Mouse (Mus musculus): ENCODE data around the gene Olfr1349. TPM values are rescaled to one million over a fixed set of nuclear protein-coding genes. Genes with fewer than 3 reads are reported as not detected.
"Not testable (repeated sequence)": the region's sequence is repeated elsewhere in the genome, so short reads cannot be mapped to it uniquely, and the experiment has no call there.

The Olfr1349 gene
- not detected for total RNA-seq (2021)
- long read RNA-seq, experiment 1, result 0 reads
- long read RNA-seq, experiment 2, result 0 reads

GRCm38 (mm10) chr7:6522850-6523249, at the start of gene Olfr1349:
Gene Olfr1349, minus strand, starts transcription at chr7:6522950.
- no peak for DNase-seq

- DNase-seq, result no peak
These were observed 41.8 kb upstream of the Olfr1349 start, which contains the start of gene Olfr1350 for GRCm38 (mm10) chr7:6564541-6564940. Gene Olfr1350, plus strand, starts transcription at chr7:6564841.

- no peak for DNase-seq
These were observed 3.4 kb upstream of the Olfr1349 start for GRCm38 (mm10) chr7:6526141-6526540.

GRCm38 (mm10) chr7:6525001-6525400, 2.3 kb upstream of the Olfr1349 start:
- no peak for DNase-seq

- DNase-seq, result no peak
These were observed 1.1 kb downstream of the Olfr1349 start for GRCm38 (mm10) chr7:6521666-6522065.

GRCm38 (mm10) chr7:6508648-6509047, 14.1 kb downstream of the Olfr1349 start, which contains the start of gene Olfr1348:
Gene Olfr1348, minus strand, starts transcription at chr7:6508748.
- no peak for DNase-seq

- DNase-seq, result no peak
These were observed 23.1 kb downstream of the Olfr1349 start, which contains the start of gene Olfr1347 for GRCm38 (mm10) chr7:6499655-6500054. Gene Olfr1347, minus strand, starts transcription at chr7:6499755.

GRCm38 (mm10) chr7:6486841-6487240, 35.9 kb downstream of the Olfr1349 start, which contains the start of gene Olfr5:
Gene Olfr5, minus strand, starts transcription at chr7:6486941.
- no peak for DNase-seq

- not testable (repeated sequence) for DNase-seq
These were observed 45.1 kb downstream of the Olfr1349 start for GRCm38 (mm10) chr7:6477633-6478032.

GRCm38 (mm10) chr7:6466951-6467350, 55.8 kb downstream of the Olfr1349 start, which contains the start of gene Olfr1346:
Gene Olfr1346, plus strand, starts transcription at chr7:6467101.
- DNase-seq, result no peak

Other genes with a start within 250 kb of the Olfr1349 start
- gene Zfp667, start 236.4 kb downstream of the Olfr1349 start, total RNA-seq (2021), result 1 to 10 TPM; 3.0 to 3.6 TPM
- gene Zfp583, start 191.7 kb downstream of the Olfr1349 start, total RNA-seq (2021), result 1 to 10 TPM in 1 of 2 experiments, under 1 TPM in 1; 0.47 to 1.0 TPM
- gene Gm3854, start 179.2 kb downstream of the Olfr1349 start, total RNA-seq (2021), result under 1 TPM; 0.12 to 0.14 TPM
- under 1 TPM; 0.84 to 0.92 TPM for gene Zfp78, start 159.7 kb downstream of the Olfr1349 start, total RNA-seq (2021)
- gene Zfp28, start 139.7 kb downstream of the Olfr1349 start, total RNA-seq (2021), result 1 to 10 TPM; 3.7 to 3.9 TPM
- gene Smim17, start 124.2 kb downstream of the Olfr1349 start, total RNA-seq (2021), result under 1 TPM in 1 of 2 experiments, not detected in 1; 0.77 TPM
- not detected for gene Gm20715, start 112.7 kb downstream of the Olfr1349 start, total RNA-seq (2021)
- gene Olfr1344, start 84.3 kb downstream of the Olfr1349 start, total RNA-seq (2021), result not detected
- gene Olfr1336, start 66.8 kb downstream of the Olfr1349 start, total RNA-seq (2021), result not detected
- gene Olfr1346, start 55.8 kb downstream of the Olfr1349 start, total RNA-seq (2021), result not detected
- not detected for gene Olfr5, start 36.0 kb downstream of the Olfr1349 start, total RNA-seq (2021)
- gene Olfr1347, start 23.2 kb downstream of the Olfr1349 start, total RNA-seq (2021), result not detected
- not detected for gene Olfr1348, start 14.2 kb downstream of the Olfr1349 start, total RNA-seq (2021)
- gene Olfr1350, start 41.9 kb upstream of the Olfr1349 start, total RNA-seq (2021), result not detected
- 100 to 1,000 TPM; 112 to 137 TPM for gene Zim1, start 173.5 kb upstream of the Olfr1349 start, total RNA-seq (2021)
- 100 to 1,000 TPM; 160 to 196 TPM for gene Peg3, start 207.5 kb upstream of the Olfr1349 start, total RNA-seq (2021)
- 1 to 10 TPM; 5.9 to 6.5 TPM for gene Usp29, start 207.6 kb upstream of the Olfr1349 start, total RNA-seq (2021)

All from gastrocnemius, postnatal 10 days (tissue).